Mouse (Mus musculus) neural tube, embryonic 14.5 days (tissue): ENCODE data around the gene Mthfd1l. TPM values are rescaled to one million over a fixed set of nuclear protein-coding genes. Genes with fewer than 3 reads are reported as not detected.

Source experiments
- ATAC-seq: fragments of 200-750 bp; cut with Nextera tagmentation; 2 replicates; pipeline ENCODE4 v1.8.0; 2017; ENCODE audit warnings: low read depth, mild to moderate bottlenecking, moderate TSS enrichment, moderate library complexity
- H3K27ac ChIP-seq: fragments of 300-500 bp; sonication (generic); 2 replicates; pipeline ENCODE4 v1.5.1; 2014; ENCODE audit warnings: low read depth, mild to moderate bottlenecking, control low read depth, low read length, moderate library complexity, mixed read lengths
- H3K27me3 ChIP-seq: fragments of 300-500 bp; sonication (generic); 2 replicates; pipeline ENCODE4 v1.6.1; 2014; ENCODE audit warnings: low read length; ENCODE audit not compliant: control insufficient read depth, insufficient read depth
- H3K36me3 ChIP-seq: fragments of 300-500 bp; sonication (generic); 2 replicates; pipeline ENCODE4 v1.6.1; 2014; ENCODE audit warnings: low read length, mixed read lengths; ENCODE audit not compliant: control insufficient read depth, insufficient read depth
- H3K4me1 ChIP-seq: fragments of 300-500 bp; sonication (generic); 2 replicates; pipeline ENCODE4 v1.6.1; 2014; ENCODE audit warnings: low read length; ENCODE audit not compliant: control insufficient read depth, insufficient read depth
- H3K4me2 ChIP-seq: fragments of 300-500 bp; sonication (generic); 2 replicates; pipeline ENCODE4 v1.6.1; 2014; ENCODE audit warnings: mild to moderate bottlenecking, low read depth, low read length, control low read depth
- H3K4me3 ChIP-seq: fragments of 300-500 bp; sonication (generic); 2 replicates; pipeline ENCODE4 v1.5.1; 2014; ENCODE audit warnings: low read depth, low read length, control low read depth, mixed read lengths
- H3K9ac ChIP-seq: fragments of 300-500 bp; sonication (generic); replicated peaks from 2 replicates; pipeline ENCODE4 v1.6.1; 2014; ENCODE audit warnings: low read depth, mild to moderate bottlenecking, control low read depth, low read length, mixed read lengths
- H3K9me3 ChIP-seq: fragments of 300-500 bp; sonication (generic); 2 replicates; pipeline ENCODE4 v1.6.1; 2016; ENCODE audit warnings: low read length; ENCODE audit not compliant: control insufficient read depth
- WGBS: fragments of 180-500 bp; shearing (Covaris S2); extraction: QIAGEN DNeasy Blood & Tissue Kit; methylation state at CpG from one replicate; pipeline ENCODE4 v1.1.7; 2014; 5-methylcytosine and 5-hydroxymethylcytosine counted together
- polyA plus RNA-seq: library from polyadenylated mRNA; unstranded; fragments of >200 nt; fragmentation: Nextera tagmentation; extraction: Ambion mirVana; gene quantifications from 2 replicates; pipeline ENCODE4 v1.2.1, GENCODE M21; 2014

Gene Mthfd1l
- polyA plus RNA-seq, 1 experiment from 2014 or later: 5.6 TPM

- Histone ChIP-seq H3K27ac (no peak overlapping the region), H3K27me3 (no peaks in the 10 kb centered on the region), H3K4me2 (no peak overlapping the region), H3K4me1 (no peaks in the 10 kb centered on the region), H3K9ac (no peak overlapping the region), H3K36me3 (no peaks in the 10 kb centered on the region), H3K4me3 (no peak overlapping the region), H3K9me3 (no peaks in the 10 kb centered on the region)
- WGBS: 37% methylated on average over 10 of the region's 10 CpGs
- ATAC-seq: peak; percentile 82
Measured at GRCm38 (mm10) chr10:3943492-3944395, 29.2 kb upstream of the Mthfd1l start.

GRCm38 (mm10) chr10:3946871-3947270 lies 26.0 kb upstream of the Mthfd1l start:
- Histone ChIP-seq H3K4me2 (no peak overlapping the region), H3K36me3 (no peaks in the 10 kb centered on the region), H3K9ac (no peak overlapping the region), H3K27me3 (no peaks in the 10 kb centered on the region), H3K4me1 (no peaks in the 10 kb centered on the region), H3K9me3 (no peaks in the 10 kb centered on the region), H3K27ac (no peak overlapping the region), H3K4me3 (no peak overlapping the region)
- WGBS: 92% methylated on average over 17 of the region's 17 CpGs
- no peak for ATAC-seq

DNA sequence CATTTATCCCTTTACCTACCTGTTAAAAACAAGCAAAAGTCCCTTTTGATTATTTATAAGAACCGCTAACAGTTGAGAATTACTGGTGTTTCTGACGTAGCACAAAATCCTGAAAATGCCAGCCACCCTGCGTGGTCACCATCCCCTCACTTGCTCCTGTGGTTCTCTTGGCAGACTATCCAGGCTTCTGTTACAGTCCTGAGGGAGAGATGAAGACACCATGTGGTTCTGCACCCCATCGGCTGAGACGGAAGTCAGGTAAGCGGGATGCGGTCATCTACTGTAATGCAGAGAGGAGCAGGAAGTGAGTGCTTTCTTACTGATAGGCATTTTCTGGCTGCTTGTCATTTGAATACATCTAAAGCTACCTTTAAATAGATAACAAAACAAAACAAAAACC lies 25.6 kb upstream of the Mthfd1l start:
- H3K4me2 ChIP-seq: no peak overlapping the region
- WGBS: 91% methylated on average over 7 of the region's 7 CpGs
- no peak overlapping the region for H3K9ac ChIP-seq
- H3K4me3 ChIP-seq: no peak overlapping the region
- no peak overlapping the region for H3K27ac ChIP-seq
- H3K27me3 ChIP-seq: no peaks in the 10 kb centered on the region
- no peaks in the 10 kb centered on the region for H3K9me3 ChIP-seq
- no peaks in the 10 kb centered on the region for H3K36me3 ChIP-seq
- no peak for ATAC-seq
- H3K4me1 ChIP-seq: no peaks in the 10 kb centered on the region

- Histone ChIP-seq H3K4me1 (no peaks in the 10 kb centered on the region), H3K36me3 (no peaks in the 10 kb centered on the region), H3K9ac (no peak overlapping the region), H3K27me3 (no peaks in the 10 kb centered on the region), H3K27ac (no peak overlapping the region), H3K4me2 (no peak overlapping the region), H3K4me3 (no peak overlapping the region), H3K9me3 (no peaks in the 10 kb centered on the region)
- no peak for ATAC-seq
- WGBS: 86% methylated on average over 6 of the region's 6 CpGs
Measured at GRCm38 (mm10) chr10:3949306-3949705, 23.6 kb upstream of the Mthfd1l start.

- no peaks in the 10 kb centered on the region for H3K9me3 ChIP-seq
Measured at GRCm38 (mm10) chr10:3956471-3956870, 16.4 kb upstream of the Mthfd1l start.

DNA sequence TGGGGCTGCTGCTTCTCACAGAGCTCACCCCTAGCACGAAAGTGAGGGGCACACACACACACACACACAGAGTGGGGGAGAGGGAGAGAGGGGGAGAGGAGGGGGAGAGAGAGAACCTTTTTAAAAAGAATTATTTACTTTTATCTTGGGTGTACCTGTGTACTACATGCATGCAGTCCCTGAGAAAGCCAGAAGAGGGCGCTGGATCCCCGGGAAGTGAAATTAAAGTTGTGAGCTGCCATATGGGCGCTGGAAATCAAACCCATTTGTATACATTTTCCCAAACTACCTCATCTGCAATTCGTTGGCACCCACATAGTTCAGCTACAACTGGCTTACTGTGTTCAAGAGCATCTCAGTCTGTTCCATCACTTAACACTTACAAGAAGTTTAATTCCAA lies 14.3 kb upstream of the Mthfd1l start:
- 74% methylated on average over 5 of the region's 5 CpGs for WGBS
- no peak for ATAC-seq

More at GRCm38 (mm10) chr10:3956471-3956870, 16.4 kb upstream of the Mthfd1l start:
- ATAC-seq: no peak
- Histone ChIP-seq H3K4me1 (no peaks in the 10 kb centered on the region), H3K36me3 (no peaks in the 10 kb centered on the region), H3K9ac (no peak overlapping the region), H3K27me3 (no peaks in the 10 kb centered on the region), H3K4me3 (no peak overlapping the region), H3K27ac (no peak overlapping the region), H3K4me2 (no peak overlapping the region)
- 92% methylated on average over 22 of the region's 22 CpGs for WGBS

DNA sequence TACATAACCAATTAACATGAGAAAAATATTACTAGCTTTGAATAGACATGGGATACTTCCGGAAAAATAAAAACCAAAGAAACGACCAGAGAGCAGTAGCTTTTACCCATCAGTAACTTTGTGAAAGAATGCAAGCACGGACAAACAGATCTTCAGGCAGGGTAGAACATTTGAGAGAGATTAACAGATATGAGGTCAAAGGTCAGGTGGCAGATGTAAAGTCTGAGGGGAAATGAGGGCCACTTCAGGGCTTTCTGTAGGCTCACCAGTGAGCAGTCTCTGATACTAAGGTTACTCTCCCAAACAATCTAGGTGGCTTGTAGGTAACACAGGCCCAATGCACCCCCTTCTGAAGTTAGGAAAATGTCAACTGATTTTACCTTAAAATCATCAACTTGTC lies 3.9 kb upstream of the Mthfd1l start:
- H3K4me1 ChIP-seq: no peaks in the 10 kb centered on the region
- H3K4me3 ChIP-seq: no peak overlapping the region
- no peak overlapping the region for H3K4me2 ChIP-seq
- H3K9ac ChIP-seq: no peak overlapping the region
- H3K36me3 ChIP-seq: no peaks in the 10 kb centered on the region
- H3K27ac ChIP-seq: no peak overlapping the region
- ATAC-seq: no peak
- no peaks in the 10 kb centered on the region for H3K9me3 ChIP-seq
- no peaks in the 10 kb centered on the region for H3K27me3 ChIP-seq
- WGBS: 64% methylated on average over 3 of the region's 3 CpGs

More for the DNA sequence above, 14.3 kb upstream of the Mthfd1l start:
- Histone ChIP-seq H3K9ac (no peak overlapping the region), H3K36me3 (no peaks in the 10 kb centered on the region), H3K27ac (no peak overlapping the region), H3K4me3 (no peak overlapping the region), H3K27me3 (no peaks in the 10 kb centered on the region), H3K9me3 (no peaks in the 10 kb centered on the region), H3K4me2 (no peak overlapping the region), H3K4me1 (no peaks in the 10 kb centered on the region)

DNA sequence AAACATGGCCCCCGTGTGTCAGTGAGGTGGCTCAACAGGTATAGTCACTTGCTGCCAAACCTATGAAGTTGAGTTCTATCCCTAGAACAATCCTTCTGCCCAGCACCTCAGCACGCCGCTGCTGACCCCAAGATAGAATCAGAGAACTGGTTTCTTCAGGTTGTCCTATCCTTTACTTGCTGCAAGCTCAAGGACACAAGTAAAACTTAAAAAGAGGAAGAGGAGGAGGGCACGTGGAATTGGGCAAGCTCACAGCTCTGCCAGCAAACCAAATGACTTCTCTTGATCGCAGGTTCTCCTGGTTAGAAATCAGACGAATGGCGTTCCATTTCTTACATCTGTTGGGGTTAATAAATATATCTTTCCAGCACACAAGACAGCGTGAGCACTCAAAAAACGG lies 681 bp upstream of the Mthfd1l start:
- no peaks in the 10 kb centered on the region for H3K9me3 ChIP-seq
- 92% methylated on average over 9 of the region's 9 CpGs for WGBS
- H3K4me1 ChIP-seq: no peaks in the 10 kb centered on the region
- no peak for ATAC-seq
- no peaks in the 10 kb centered on the region for H3K36me3 ChIP-seq
- H3K27ac ChIP-seq: no peak overlapping the region
- H3K4me2 ChIP-seq: no peak overlapping the region
- no peak overlapping the region for H3K9ac ChIP-seq
- H3K4me3 ChIP-seq: no peak overlapping the region
- H3K27me3 ChIP-seq: no peaks in the 10 kb centered on the region

DNA sequence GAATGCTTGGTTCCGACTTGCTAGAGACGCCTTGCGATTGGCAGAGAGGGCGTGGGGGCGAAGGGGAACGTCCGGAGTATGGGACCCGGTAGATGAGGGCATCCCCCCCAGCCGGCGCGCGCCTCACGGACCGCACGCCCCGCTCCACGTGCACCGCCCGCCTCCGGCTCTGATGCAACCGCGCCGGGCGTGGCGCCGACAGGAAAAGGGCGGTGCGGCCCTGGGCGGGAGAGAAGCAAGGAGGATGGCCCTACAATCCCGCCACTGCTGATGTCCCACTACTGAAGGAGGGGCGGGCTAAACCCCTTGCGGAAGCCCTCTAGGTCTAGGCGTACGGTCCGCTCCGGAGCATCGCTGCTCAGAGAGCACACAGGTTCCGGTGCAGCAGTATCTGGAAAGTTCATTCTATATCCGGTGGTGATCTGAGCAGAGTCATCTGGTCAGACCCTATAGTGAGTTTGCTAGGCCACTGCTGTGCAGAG lies 712 bp downstream of the Mthfd1l start:
- Histone ChIP-seq H3K4me3 (peak overlapping the region; percentile 73), H3K9me3 (no peaks in the 10 kb centered on the region), H3K9ac (peak overlapping the region; percentile 80), H3K27me3 (no peaks in the 10 kb centered on the region), H3K4me1 (no peaks in the 10 kb centered on the region), H3K36me3 (no peaks in the 10 kb centered on the region), H3K27ac (peak overlapping the region; percentile 78), H3K4me2 (peak overlapping the region; percentile 89)
- WGBS: under 1% methylated on average over 36 of the region's 39 CpGs
- ATAC-seq: peak; percentile 91
